Mouse (Mus musculus) liver, adult 2 months (tissue): ENCODE data around the gene Slc16a3. TPM values are rescaled to one million over a fixed set of nuclear protein-coding genes. Genes with fewer than 3 reads are reported as not detected.

Experiments
- DNase-seq: peaks from one replicate; pipeline ENCODE4 v3.0.0-alpha.2; 2011; ENCODE audit warnings: low read depth, low spot score; ENCODE audit errors: extremely low read depth
- H3K27ac ChIP-seq: fragments of 200-500 bp; replicated peaks from 2 replicates; pipeline ENCODE4 v1.5.1; 2012; ENCODE audit warnings: low read depth, mild to moderate bottlenecking, control low read depth, inconsistent platforms, low read length; ENCODE audit not compliant: insufficient read depth
- H3K27me3 ChIP-seq: fragments of 200-500 bp; 2 replicates; pipeline ENCODE4 v1.6.1; 2012; ENCODE audit warnings: mild to moderate bottlenecking, moderate library complexity, low read length, inconsistent platforms; ENCODE audit not compliant: control insufficient read depth, insufficient read depth
- H3K36me3 ChIP-seq: fragments of 200-500 bp; 2 replicates; pipeline ENCODE4 v1.6.1; 2012; ENCODE audit warnings: low read length, inconsistent platforms; ENCODE audit not compliant: control insufficient read depth, insufficient read depth
- H3K4me1 ChIP-seq: fragments of 200-500 bp; 2 replicates; pipeline ENCODE4 v1.6.1; 2011; ENCODE audit warnings: low read length; ENCODE audit not compliant: control insufficient read depth, insufficient read depth
- H3K4me3 ChIP-seq: fragments of 200-500 bp; 2 replicates; pipeline ENCODE4 v1.5.1; 2011; ENCODE audit warnings: low read depth, mild to moderate bottlenecking, control low read depth, low read length, moderate library complexity; ENCODE audit not compliant: insufficient read depth
- H3K79me2 ChIP-seq: fragments of 200-500 bp; 2 replicates; pipeline ENCODE4 v1.6.1; 2012; ENCODE audit warnings: inconsistent platforms, mild to moderate bottlenecking, low read length, moderate library complexity; ENCODE audit not compliant: control insufficient read depth, insufficient read depth
- H3K9ac ChIP-seq: fragments of 200-500 bp; 2 replicates; pipeline ENCODE4 v1.6.1; 2012; ENCODE audit warnings: low read depth, mild to moderate bottlenecking, control low read depth, inconsistent platforms, low read length
- CTCF ChIP-seq: fragments of 200-500 bp; IDR thresholded peaks from 2 replicates; pipeline ENCODE4 v1.5.1; 2011; ENCODE audit warnings: low read depth, low read length, control low read depth
- POLR2A ChIP-seq: fragments of 200-500 bp; IDR thresholded peaks from 2 replicates; pipeline ENCODE4 v1.6.1; 2011; ENCODE audit warnings: low read length, control low read depth; ENCODE audit not compliant: insufficient read depth; ENCODE audit errors: extremely low read depth
- WGBS: fragments of 180-500 bp; shearing (Covaris S2); methylation state at CpG from one replicate; pipeline ENCODE4 v1.1.7; 2018; 5-methylcytosine and 5-hydroxymethylcytosine counted together
- polyA plus RNA-seq: library from polyadenylated mRNA; depleted of rRNA; stranded (reverse); fragments of >200 nt; gene quantifications from 2 replicates; pipeline ENCODE4 v1.2.3, GENCODE M21; 2012
- total RNA-seq: library from RNA; depleted of rRNA; stranded (reverse); fragments of >200 nt; gene quantifications from 2 replicates; pipeline ENCODE4 v1.2.3, GENCODE M21; 2014

Slc16a3 gene
- total and polyA plus RNA-seq, 2 experiments = 0.28 to 0.51 TPM

- no peaks in the 10 kb centered on the region for H3K79me2 ChIP-seq
- no peak overlapping the region for H3K9ac ChIP-seq
- H3K4me3 ChIP-seq = peak overlapping the region; percentile 32; the same call in 1 of the 2 replicates
- TF ChIP-seq CTCF (0 out of 2 replicates have a peak, but pooled peaks have one; percentile 9), POLR2A (no peak)
- H3K27ac ChIP-seq = no peak overlapping the region
- H3K36me3 ChIP-seq = no peaks in the 10 kb centered on the region
- H3K4me1 ChIP-seq = no peaks in the 10 kb centered on the region
- peak; percentile 71 for DNase-seq
- H3K27me3 ChIP-seq = peaks cover 6% of the 10 kb centered on the region
- WGBS = 5% methylated on average over 39 of the region's 39 CpGs
These were observed 2.3 kb downstream of the Slc16a3 start for GRCm38 (mm10) chr11:120950281-120951202.

- Histone ChIP-seq H3K9ac (no peak overlapping the region), H3K27ac (no peak overlapping the region), H3K4me1 (no peaks in the 10 kb centered on the region), H3K79me2 (no peaks in the 10 kb centered on the region), H3K4me3 (no peak overlapping the region), H3K27me3 (peaks cover 6% of the 10 kb centered on the region), H3K36me3 (no peaks in the 10 kb centered on the region)
- 50% methylated on average over 8 of the region's 8 CpGs for WGBS
- TF ChIP-seq POLR2A (no peak), CTCF (no peak)
- DNase-seq = no peak
These were observed 3.0 kb downstream of the Slc16a3 start for GRCm38 (mm10) chr11:120951237-120951636.

GRCm38 (mm10) chr11:120951731-120952730 lies 3.8 kb downstream of the Slc16a3 start:
- WGBS = 88% methylated on average over 9 of the region's 9 CpGs
- H3K4me3 ChIP-seq = no peak overlapping the region
- TF ChIP-seq POLR2A = no peak
- no peak for TF ChIP-seq CTCF
- H3K9ac ChIP-seq = no peak overlapping the region
- H3K79me2 ChIP-seq = no peaks in the 10 kb centered on the region
- H3K27ac ChIP-seq = no peak overlapping the region
- H3K27me3 ChIP-seq = peaks cover 6% of the 10 kb centered on the region
- H3K4me1 ChIP-seq = no peaks in the 10 kb centered on the region
- no peaks in the 10 kb centered on the region for H3K36me3 ChIP-seq
- no peak for DNase-seq

GRCm38 (mm10) chr11:120954936-120955335 lies 6.7 kb downstream of the Slc16a3 start:
- H3K36me3 ChIP-seq = no peaks in the 10 kb centered on the region
- no peaks in the 10 kb centered on the region for H3K27me3 ChIP-seq
- TF ChIP-seq POLR2A (no peak), CTCF (no peak)
- no peaks in the 10 kb centered on the region for H3K79me2 ChIP-seq
- no peak overlapping the region for H3K4me3 ChIP-seq
- H3K27ac ChIP-seq = no peak overlapping the region
- no peak for DNase-seq
- no peaks in the 10 kb centered on the region for H3K4me1 ChIP-seq
- no peak overlapping the region for H3K9ac ChIP-seq
- 85% methylated on average over 5 of the region's 5 CpGs for WGBS

GRCm38 (mm10) chr11:120955701-120956100 lies 7.4 kb downstream of the Slc16a3 start:
- no peaks in the 10 kb centered on the region for H3K4me1 ChIP-seq
- no peak overlapping the region for H3K4me3 ChIP-seq
- no peak overlapping the region for H3K27ac ChIP-seq
- 94% methylated on average over 8 of the region's 8 CpGs for WGBS
- no peak overlapping the region for H3K9ac ChIP-seq
- H3K79me2 ChIP-seq = no peaks in the 10 kb centered on the region
- no peaks in the 10 kb centered on the region for H3K27me3 ChIP-seq
- no peaks in the 10 kb centered on the region for H3K36me3 ChIP-seq
- no peak for TF ChIP-seq POLR2A
- DNase-seq = no peak
